Mouse (Mus musculus) sigmoid colon, adult 10 weeks (tissue): ENCODE results near the gene Gm2974. TPM values are rescaled to one million over a fixed set of nuclear protein-coding genes. Genes with fewer than 3 reads are reported as not detected.

Experiments
- polyA plus RNA-seq: library from polyadenylated mRNA; stranded (reverse); fragments of 350-450 nt; fragmentation: Illumina TruSeq; extraction: RNeasy Lipid Tissue Mini Kit (QIAGEN cat#74804); gene quantifications from one replicate; pipeline ENCODE4 v1.2.3, GENCODE M21; 2014; ENCODE audit warnings: low read depth, low replicate concordance

Gm2974 gene
- polyA plus RNA-seq, result 0.22 TPM

DNA sequence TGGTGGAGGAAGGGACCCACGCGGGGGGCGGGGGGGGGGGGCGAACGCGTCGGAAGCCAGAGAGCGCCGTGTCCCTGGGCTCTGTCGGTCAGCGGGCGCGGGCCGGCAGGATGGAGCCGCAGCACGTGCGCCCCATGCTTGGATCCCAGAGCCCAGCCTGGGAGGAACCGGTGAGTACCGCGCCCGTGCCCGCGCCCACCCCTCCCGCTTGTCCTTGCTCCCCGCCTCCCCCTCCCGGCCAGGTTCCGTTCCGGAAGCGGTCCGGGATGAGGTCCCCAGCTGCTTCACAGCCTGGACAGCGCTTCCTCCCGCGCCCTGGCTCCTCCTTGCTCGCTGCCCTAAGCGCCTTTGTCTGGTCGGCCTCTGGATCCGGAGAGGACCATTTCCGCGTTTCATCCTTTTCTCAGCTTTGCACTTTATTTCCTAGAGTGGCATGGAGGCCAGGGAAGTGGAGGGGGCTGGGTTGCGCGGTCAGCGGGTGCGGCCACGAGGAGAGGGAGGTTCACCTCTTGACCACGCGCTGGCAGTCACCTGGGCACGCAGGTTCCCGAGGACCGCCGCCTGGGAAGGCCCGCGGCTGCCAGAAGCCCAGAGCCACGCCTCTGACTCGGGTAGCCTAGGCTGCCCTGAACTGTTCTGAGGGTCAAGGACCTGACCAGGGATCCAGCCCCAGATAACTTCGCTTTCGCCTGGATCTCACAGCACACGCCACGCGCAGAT is at the start of gene Gm2974:
Gene Gm2974, plus strand, starts transcription at position 86 of the 720 bp plus-strand sequence.

DNA sequence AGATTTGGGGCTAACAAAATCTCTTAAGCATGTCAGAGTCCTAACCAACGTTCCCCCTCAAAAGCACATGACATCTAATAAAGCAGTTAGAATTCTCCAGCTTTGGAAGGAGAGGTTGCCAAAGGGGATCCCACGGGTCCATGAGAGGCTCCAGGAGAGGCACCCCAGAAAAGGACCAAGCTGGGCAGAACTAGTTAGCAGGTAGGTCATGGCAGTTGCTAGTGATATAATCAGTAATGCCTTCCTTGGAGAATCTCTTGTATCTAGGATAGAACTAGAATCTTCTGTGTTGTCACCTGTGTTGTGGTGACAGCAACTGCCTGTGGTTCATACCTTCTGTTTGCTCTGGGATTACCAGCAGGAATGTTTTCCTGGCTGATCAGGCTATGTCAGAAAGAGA is 17.6 kb upstream of the Gm2974 start, which contains the start of gene Gm3127:
Gene Gm3127, plus strand, starts transcription at position 301 of the 400 bp plus-strand sequence.

DNA sequence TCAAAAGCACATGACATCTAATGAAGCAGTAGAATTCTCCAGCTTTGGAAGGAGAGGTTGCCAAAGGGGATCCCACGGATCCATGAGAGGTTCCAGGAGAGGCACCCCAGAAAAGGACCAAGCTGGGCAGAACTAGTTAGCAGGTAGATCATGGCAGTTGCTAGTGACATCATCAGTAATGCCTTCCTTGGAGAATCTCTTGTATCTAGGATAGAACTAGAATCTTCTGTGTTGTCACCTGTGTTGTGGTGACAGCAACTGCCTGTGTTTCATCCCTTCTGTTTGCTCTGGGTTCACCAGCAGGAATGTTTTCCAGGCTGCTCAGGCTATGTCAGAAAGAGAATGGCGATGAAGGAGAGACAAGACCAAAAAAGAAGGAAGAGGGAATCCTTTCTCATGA is 67.0 kb downstream of the Gm2974 start, which contains the start of gene Gm3138:
Gene Gm3138, plus strand, starts transcription at position 301 of the 400 bp plus-strand sequence.

Other genes starting within 250 kb of the Gm2974 start
- gene Gm3095, start 219.0 kb upstream of the Gm2974 start, polyA plus RNA-seq, result not detected
- gene Gm3099, start 184.2 kb upstream of the Gm2974 start, polyA plus RNA-seq, result not detected
- not detected for gene Gm5796, start 158.6 kb upstream of the Gm2974 start, polyA plus RNA-seq
- gene Gm3115, start 98.5 kb upstream of the Gm2974 start, polyA plus RNA-seq, result not detected
- not detected for gene Gm8108, start 72.0 kb upstream of the Gm2974 start, polyA plus RNA-seq
- not detected for gene Gm3127, start 17.5 kb upstream of the Gm2974 start, polyA plus RNA-seq
- gene Gm3138, start 67.1 kb downstream of the Gm2974 start, polyA plus RNA-seq, result not detected
- not detected for gene Gm3149, start 134.7 kb downstream of the Gm2974 start, polyA plus RNA-seq
- not detected for gene 2610042L04Rik, start 152.2 kb downstream of the Gm2974 start, polyA plus RNA-seq
- not detected for gene Gm3159, start 214.9 kb downstream of the Gm2974 start, polyA plus RNA-seq
- 0.88 TPM for gene Gm3164, start 232.9 kb downstream of the Gm2974 start, polyA plus RNA-seq
- 3.5 TPM for gene Gm3173, start 248.4 kb downstream of the Gm2974 start, polyA plus RNA-seq